Mouse (Mus musculus): ENCODE results near the gene Adat1. TPM values are rescaled to one million over a fixed set of nuclear protein-coding genes. Genes with fewer than 3 reads are reported as not detected.

Adat1 gene
- polyA plus RNA-seq, 1 experiment from 2014 or later: 9.5 TPM

DNA sequence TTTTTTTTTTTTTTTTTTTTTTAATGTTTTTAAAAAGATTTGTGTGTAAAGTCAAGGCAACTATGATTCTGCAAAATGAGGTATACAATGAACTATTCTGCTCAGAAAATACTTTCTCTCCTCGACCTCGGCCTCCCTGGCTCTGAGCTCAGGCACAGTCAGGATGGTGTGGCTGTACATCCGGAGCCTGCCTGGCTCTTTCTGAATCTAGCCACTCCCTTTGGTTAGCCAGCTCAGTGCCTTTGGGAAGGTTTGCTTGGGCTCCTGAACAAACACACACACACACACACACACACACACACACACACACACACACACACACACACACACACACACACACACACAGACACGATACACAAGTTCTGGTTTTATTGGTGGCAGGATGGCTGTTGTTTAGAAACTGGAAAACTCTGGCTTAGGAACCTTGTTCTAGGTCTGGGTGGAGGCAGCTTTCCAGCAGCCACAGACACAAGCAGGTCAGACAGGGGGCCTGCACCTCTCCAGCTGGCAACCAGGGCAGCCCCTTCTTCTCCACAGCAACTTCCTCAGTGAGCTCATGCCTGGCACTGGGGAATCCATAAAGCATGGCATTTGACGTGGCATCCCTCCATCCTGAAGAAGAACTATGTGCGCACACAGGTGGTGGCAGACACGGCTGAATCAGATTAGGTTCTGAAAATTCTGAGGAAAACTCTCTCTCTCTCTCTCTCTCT lies 27.1 kb downstream of the Adat1 start:
- no peak overlapping the region for H3K27ac ChIP-seq
- H3K27me3 ChIP-seq: no peaks in the 10 kb centered on the region
- no peak for ATAC-seq
- H3K9me3 ChIP-seq: no peaks in the 10 kb centered on the region
- no peak overlapping the region for H3K4me3 ChIP-seq (replicated peaks)
- peaks cover 20% of the 10 kb centered on the region for H3K36me3 ChIP-seq
- 82% methylated on average over 7 of the region's 7 CpGs for WGBS
- H3K4me2 ChIP-seq (replicated peaks): no peak overlapping the region
- no peak overlapping the region for H3K9ac ChIP-seq (replicated peaks)
- H3K4me1 ChIP-seq (replicated peaks): no peaks in the 10 kb centered on the region; the same call in 1 of the 2 replicates

DNA sequence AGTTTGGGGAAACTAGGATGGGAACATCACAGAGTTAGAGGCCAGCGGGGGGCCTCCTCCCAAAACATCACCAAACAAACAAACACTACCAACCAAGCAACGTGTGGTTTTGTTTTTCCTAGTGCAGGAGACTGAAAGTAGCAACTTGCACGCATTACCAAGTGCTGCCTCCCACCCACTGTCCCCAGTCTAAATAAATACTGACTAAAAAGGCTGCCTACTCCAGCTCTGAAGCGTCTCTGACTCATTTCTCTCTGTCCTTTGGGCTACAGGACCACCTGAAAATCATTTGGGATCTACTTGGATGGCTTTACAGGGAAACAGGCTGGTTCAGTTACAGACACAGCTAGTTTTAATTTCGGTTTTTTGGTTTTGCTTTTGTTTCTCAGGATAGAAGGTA lies 27.8 kb downstream of the Adat1 start:
- Histone ChIP-seq H3K4me2 (replicated peaks) (no peak overlapping the region), H3K4me1 (replicated peaks) (no peaks in the 10 kb centered on the region; the same call in 1 of the 2 replicates), H3K36me3 (peaks cover 20% of the 10 kb centered on the region), H3K9me3 (no peaks in the 10 kb centered on the region), H3K9ac (replicated peaks) (no peak overlapping the region), H3K27ac (no peak overlapping the region), H3K4me3 (replicated peaks) (no peak overlapping the region), H3K27me3 (no peaks in the 10 kb centered on the region)
- no peak for ATAC-seq
- WGBS: 69% methylated on average over 5 of the region's 5 CpGs

DNA sequence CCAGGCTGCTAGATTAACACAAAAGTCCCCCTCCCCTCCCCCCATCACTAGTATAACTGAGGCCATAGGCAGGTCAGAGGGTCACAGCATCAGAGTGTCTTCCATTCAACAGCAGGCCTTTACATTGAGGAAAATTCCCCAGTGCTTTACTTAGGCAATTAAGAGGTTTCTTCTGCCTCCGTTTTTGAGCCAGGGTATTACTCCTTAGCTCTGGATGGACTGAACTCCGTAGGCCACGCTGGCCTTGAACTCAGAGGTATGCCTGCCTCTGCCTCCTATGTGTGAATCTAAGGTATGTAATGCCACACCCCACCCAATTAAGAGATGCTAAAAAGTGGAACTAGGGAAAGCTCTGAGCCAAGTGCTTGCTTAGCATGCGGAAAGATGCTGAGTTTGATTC lies 28.6 kb downstream of the Adat1 start:
- no peak overlapping the region for H3K4me2 ChIP-seq (replicated peaks)
- 78% methylated on average over 4 of the region's 4 CpGs for WGBS
- no peak for ATAC-seq

DNA sequence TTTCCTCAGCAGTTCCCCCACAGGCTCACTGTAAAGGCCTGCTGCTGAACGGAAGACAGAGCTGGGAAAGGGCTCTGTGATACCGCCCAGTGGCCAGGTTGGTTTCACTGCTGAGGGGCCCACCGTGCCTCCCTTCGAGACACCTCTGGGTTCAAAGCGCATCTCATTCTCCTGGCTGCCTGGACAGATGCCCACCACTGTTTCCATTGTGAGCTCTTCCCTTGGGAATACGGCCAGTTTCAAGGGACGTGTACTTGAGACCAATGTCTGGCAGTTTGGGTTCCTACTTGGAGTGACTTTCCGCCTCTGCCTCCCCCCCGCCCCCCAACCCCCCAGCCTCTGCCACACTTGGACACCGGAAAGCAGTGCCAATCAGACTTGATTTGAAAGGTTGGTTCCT lies 29.0 kb downstream of the Adat1 start:
- Histone ChIP-seq H3K27ac (no peak overlapping the region), H3K4me1 (replicated peaks) (no peaks in the 10 kb centered on the region; the same call in 1 of the 2 replicates), H3K9me3 (no peaks in the 10 kb centered on the region), H3K4me2 (replicated peaks) (no peak overlapping the region), H3K9ac (replicated peaks) (no peak overlapping the region), H3K27me3 (no peaks in the 10 kb centered on the region), H3K4me3 (replicated peaks) (no peak overlapping the region), H3K36me3 (peaks cover 17% of the 10 kb centered on the region)
- ATAC-seq: no peak
- WGBS: 74% methylated on average over 10 of the region's 10 CpGs

More for the DNA sequence above, 28.6 kb downstream of the Adat1 start:
- Histone ChIP-seq H3K9me3 (no peaks in the 10 kb centered on the region), H3K27me3 (no peaks in the 10 kb centered on the region), H3K4me1 (replicated peaks) (no peaks in the 10 kb centered on the region; the same call in 1 of the 2 replicates), H3K4me3 (replicated peaks) (no peak overlapping the region), H3K36me3 (peaks cover 16% of the 10 kb centered on the region), H3K9ac (replicated peaks) (no peak overlapping the region), H3K27ac (no peak overlapping the region)

DNA sequence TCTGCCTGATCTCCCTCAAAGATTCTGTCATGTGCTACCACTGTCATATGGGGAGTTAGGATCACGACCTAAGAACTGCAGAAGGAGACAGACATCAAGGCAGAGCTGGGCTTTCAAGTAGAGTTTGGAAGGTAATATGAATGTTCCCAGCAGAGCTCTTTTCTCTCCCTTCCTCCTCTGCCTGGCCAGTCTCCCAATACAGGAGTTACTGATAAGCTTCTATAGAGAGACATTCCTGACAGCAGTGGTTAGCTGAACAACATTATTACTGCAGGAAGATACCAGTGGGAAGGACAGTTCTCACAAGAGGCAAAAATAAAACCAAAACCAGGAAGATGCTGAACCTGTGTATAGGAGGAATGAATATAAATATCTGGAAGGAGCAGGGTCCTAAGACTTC lies 29.5 kb downstream of the Adat1 start:
- 88% methylated on average over 1 of the region's 1 CpGs for WGBS
- Histone ChIP-seq H3K9ac (replicated peaks) (no peak overlapping the region), H3K4me3 (replicated peaks) (no peak overlapping the region), H3K4me1 (replicated peaks) (no peaks in the 10 kb centered on the region; the same call in 1 of the 2 replicates), H3K9me3 (no peaks in the 10 kb centered on the region), H3K27me3 (no peaks in the 10 kb centered on the region), H3K36me3 (peaks cover 14% of the 10 kb centered on the region; the same call in 1 of the 2 replicates), H3K27ac (no peak overlapping the region), H3K4me2 (replicated peaks) (no peak overlapping the region)
- no peak for ATAC-seq

DNA sequence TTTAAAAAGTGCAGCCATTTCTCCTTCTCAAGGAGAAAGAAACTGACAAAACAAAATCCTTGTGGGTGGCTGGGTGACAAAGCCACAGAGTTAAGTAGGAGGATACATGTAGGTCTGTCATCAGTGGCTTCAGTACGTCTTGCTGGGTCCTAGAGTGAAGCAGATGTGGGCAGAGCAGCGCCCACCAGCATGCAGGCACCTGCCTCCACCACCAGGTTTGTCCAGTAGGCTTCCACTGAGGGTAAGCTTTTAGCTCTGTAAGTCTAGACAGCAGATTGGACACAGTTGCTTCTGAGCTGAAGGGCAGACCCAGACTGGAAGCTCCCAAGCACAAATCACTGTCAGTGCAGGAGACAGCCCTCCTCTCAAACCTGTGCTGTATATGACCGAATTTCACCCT lies 30.8 kb downstream of the Adat1 start:
- peaks cover 24% of the 10 kb centered on the region for H3K36me3 ChIP-seq
- H3K27ac ChIP-seq: no peak overlapping the region
- no peaks in the 10 kb centered on the region for H3K9me3 ChIP-seq
- H3K9ac ChIP-seq (replicated peaks): no peak overlapping the region
- H3K4me3 ChIP-seq (replicated peaks): no peak overlapping the region
- ATAC-seq: no peak
- H3K4me2 ChIP-seq (replicated peaks): no peak overlapping the region
- no peaks in the 10 kb centered on the region; the same call in 1 of the 2 replicates for H3K4me1 ChIP-seq (replicated peaks)
- WGBS: 70% methylated on average over 3 of the region's 3 CpGs
- H3K27me3 ChIP-seq: no peaks in the 10 kb centered on the region

DNA sequence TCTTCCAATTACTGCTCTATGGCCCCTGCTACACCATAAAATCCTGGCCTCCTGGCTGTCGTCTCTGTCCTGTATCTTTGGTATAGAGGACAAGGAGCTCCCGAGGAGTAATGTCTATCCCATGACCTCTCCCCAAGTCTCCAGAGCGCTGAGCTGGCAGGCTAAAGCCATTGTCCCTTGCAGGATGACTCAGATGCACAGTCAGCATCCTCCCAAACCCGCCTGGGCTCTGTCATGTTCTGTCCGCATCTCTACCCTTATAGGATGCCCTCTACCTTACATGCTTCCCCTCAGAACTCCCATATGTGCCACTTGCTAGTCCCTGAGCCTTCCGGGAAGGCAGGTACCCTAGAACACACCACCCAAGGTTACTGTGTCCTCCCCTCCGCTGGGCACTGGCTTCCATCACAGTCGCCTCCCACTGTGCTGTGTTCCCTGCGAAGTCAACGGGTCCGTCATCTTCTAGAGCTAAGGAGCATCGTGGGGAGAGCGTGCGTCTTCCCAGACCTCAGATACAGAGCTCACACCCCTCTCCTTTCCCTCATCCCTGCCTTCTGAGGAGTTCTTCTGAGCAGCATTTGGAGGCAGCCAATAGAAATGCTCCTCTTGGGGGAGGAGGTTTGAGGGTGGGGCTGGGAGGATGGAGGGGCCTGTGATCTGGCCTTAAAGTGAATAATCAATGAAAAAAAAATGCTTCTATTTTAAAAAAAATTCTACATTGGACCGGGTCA lies 31.3 kb downstream of the Adat1 start:
- Histone ChIP-seq H3K4me3 (replicated peaks) (no peak overlapping the region), H3K9ac (replicated peaks) (no peak overlapping the region), H3K4me1 (replicated peaks) (no peaks in the 10 kb centered on the region; the same call in 1 of the 2 replicates), H3K36me3 (peaks cover 29% of the 10 kb centered on the region), H3K4me2 (replicated peaks) (no peak overlapping the region), H3K27ac (no peak overlapping the region), H3K27me3 (no peaks in the 10 kb centered on the region), H3K9me3 (no peaks in the 10 kb centered on the region)
- WGBS: 74% methylated on average over 15 of the region's 15 CpGs
- no peak for ATAC-seq

DNA sequence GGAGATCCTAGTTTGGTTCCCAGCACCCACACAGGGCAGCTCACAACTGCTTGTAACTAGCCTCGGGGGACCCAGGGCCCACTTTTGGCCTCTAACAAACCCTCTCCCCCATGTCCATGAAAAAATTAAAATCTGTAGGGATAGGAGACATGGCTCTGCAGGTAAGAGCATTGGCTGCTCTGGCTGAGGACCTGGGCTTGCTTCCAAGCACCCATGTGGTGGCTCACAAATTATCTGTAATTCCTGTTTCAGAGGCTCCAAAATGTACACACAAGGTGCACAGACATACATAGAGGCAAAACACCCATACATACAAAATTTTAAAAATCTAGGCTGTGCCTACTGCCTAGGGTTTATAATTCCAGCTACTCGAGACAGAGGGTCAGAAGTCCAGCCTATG lies 34.9 kb downstream of the Adat1 start:
- H3K4me1 ChIP-seq (replicated peaks): no peaks in the 10 kb centered on the region
- no peaks in the 10 kb centered on the region for H3K27me3 ChIP-seq
- H3K9ac ChIP-seq (replicated peaks): no peak overlapping the region
- H3K27ac ChIP-seq: no peak overlapping the region
- 90% methylated on average over 2 of the region's 2 CpGs for WGBS
- H3K36me3 ChIP-seq: peaks cover 58% of the 10 kb centered on the region
- no peaks in the 10 kb centered on the region for H3K9me3 ChIP-seq
- no peak overlapping the region for H3K4me2 ChIP-seq (replicated peaks)
- H3K4me3 ChIP-seq (replicated peaks): no peak overlapping the region
- ATAC-seq: no peak

DNA sequence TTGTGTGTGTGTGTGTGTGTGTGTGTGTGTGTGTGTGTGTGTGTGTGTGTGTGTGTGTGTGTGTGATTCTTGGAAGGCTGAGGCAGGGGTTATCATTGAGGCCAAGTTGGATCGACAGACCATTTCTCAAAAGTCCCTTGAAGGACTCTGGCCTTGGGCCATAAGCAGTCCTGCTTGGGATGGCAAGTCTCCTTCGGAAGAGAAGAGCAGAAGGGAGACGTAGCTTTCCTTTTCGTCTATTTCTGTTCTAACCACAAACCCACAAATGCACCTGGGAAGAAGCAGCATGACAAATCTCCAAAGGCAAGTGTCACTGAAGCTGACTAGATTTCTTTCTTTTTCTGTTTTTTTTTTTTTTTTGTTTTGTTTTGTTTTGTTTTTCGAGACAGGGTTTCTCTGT lies 36.2 kb downstream of the Adat1 start:
- H3K27me3 ChIP-seq: no peaks in the 10 kb centered on the region
- H3K9me3 ChIP-seq: no peaks in the 10 kb centered on the region
- 93% methylated on average over 5 of the region's 5 CpGs for WGBS
- H3K4me1 ChIP-seq (replicated peaks): no peaks in the 10 kb centered on the region
- ATAC-seq: no peak
- no peak overlapping the region for H3K27ac ChIP-seq
- no peak overlapping the region for H3K4me3 ChIP-seq (replicated peaks)
- no peak overlapping the region for H3K9ac ChIP-seq (replicated peaks)
- H3K4me2 ChIP-seq (replicated peaks): no peak overlapping the region
- H3K36me3 ChIP-seq: peaks cover 70% of the 10 kb centered on the region

DNA sequence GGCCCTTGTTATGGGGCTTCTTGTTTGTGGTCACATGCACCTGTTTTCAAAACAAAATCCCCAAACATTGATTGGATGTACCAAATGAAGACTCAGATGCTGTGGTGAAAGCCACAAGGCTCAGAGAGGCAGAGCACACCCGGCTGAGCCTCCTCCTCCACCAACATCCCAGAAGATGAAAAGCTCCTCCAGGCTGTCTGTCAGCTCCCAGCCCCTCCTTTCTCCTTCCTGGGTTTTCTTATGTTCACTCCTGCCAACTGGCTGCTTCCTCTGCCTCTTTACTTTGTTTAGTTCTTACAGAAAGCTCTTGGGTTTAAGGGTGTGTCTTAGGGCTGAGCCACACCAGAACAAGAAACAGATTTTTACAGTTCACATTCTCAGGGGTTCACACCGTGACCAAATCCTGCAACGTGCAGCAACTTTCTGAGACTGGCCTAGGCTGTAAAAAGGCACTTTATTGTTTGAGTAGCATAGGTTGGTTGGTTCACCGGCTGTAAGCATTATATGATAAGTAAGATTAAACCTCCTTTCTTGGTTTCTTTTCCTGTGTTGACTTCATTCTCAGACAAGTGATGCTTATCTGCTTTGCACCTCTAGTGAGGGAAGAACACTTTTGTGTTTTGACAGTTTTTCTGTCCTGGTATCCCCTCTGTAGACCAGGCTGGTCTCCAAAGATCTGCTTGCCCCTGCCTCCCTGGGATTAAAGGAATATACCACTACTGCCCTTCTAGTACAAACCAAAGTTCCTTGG lies 37.1 kb downstream of the Adat1 start:
- ATAC-seq: no peak
- Histone ChIP-seq H3K27ac (no peak overlapping the region), H3K9me3 (no peaks in the 10 kb centered on the region), H3K36me3 (peaks cover 66% of the 10 kb centered on the region), H3K4me1 (replicated peaks) (no peaks in the 10 kb centered on the region), H3K4me3 (replicated peaks) (no peak overlapping the region), H3K27me3 (no peaks in the 10 kb centered on the region), H3K4me2 (replicated peaks) (no peak overlapping the region), H3K9ac (replicated peaks) (no peak overlapping the region)
- WGBS: 91% methylated on average over 4 of the region's 4 CpGs

DNA sequence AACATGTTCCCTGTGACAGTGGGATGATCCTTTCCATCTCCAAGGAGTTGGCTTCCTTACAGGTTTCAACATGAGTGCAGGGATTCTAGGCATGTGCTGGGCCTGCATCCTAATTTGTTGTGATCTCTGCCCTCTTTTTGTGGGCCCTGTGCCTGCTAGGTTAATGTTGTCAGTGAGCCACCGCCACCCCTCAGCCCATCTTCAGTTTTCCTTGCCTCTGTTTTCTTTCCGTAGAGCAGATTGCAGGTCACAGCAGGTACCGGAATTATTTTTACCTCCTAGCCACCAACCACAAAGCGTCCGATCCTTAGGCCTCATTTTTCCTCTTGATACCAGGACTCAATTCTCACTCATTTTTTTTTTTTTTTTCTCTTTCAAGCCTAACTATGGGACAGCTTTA lies 40.2 kb downstream of the Adat1 start:
- Histone ChIP-seq H3K36me3 (peaks cover 81% of the 10 kb centered on the region), H3K27me3 (no peaks in the 10 kb centered on the region), H3K27ac (no peak overlapping the region), H3K4me1 (replicated peaks) (no peaks in the 10 kb centered on the region), H3K9ac (replicated peaks) (no peak overlapping the region), H3K4me3 (replicated peaks) (no peak overlapping the region), H3K9me3 (no peaks in the 10 kb centered on the region), H3K4me2 (replicated peaks) (no peak overlapping the region)
- WGBS: 96% methylated on average over 5 of the region's 5 CpGs
- ATAC-seq: no peak

DNA sequence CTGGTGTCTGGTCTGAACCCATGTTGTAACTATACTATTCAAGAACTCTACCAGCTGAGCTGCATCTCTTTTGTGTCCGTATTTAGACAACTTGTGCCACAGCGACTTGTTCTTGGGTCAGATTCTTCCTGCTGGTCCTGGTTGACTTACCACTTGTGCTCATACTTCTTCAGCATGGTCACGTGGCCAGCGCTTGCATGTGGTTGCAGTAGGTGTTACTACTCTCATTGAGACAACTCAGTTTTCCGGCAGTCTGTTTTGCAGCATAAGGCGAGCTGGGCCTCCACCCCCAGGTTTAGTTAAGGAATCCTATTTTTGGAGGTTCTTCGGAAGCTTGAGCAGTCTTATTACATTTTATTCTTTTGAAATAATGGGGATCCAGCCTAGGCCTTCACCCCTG lies 40.8 kb downstream of the Adat1 start:
- no peak overlapping the region for H3K4me3 ChIP-seq (replicated peaks)
- no peak overlapping the region for H3K27ac ChIP-seq
- H3K9me3 ChIP-seq: no peaks in the 10 kb centered on the region
- peaks cover 81% of the 10 kb centered on the region for H3K36me3 ChIP-seq
- no peaks in the 10 kb centered on the region for H3K27me3 ChIP-seq
- 97% methylated on average over 7 of the region's 7 CpGs for WGBS
- no peaks in the 10 kb centered on the region for H3K4me1 ChIP-seq (replicated peaks)
- no peak for ATAC-seq
- no peak overlapping the region for H3K4me2 ChIP-seq (replicated peaks)
- H3K9ac ChIP-seq (replicated peaks): no peak overlapping the region
